Mouse (Mus musculus) ES-Bruce4 (cell line): ENCODE measurements around the gene Fam161b. TPM values are rescaled to one million over a fixed set of nuclear protein-coding genes. Genes with fewer than 3 reads are reported as not detected.

Experiments
- H3K27ac ChIP-seq: 2 replicates; pipeline ENCODE4 v1.5.1; 2012; ENCODE audit warnings: low read length, inconsistent platforms; ENCODE audit not compliant: insufficient read depth
- H3K27me3 ChIP-seq: 2 replicates; pipeline ENCODE4 v1.6.1; 2012; ENCODE audit warnings: mild to moderate bottlenecking, low read length, inconsistent platforms; ENCODE audit not compliant: control insufficient read depth, poor library complexity, insufficient read depth, severe bottlenecking
- H3K36me3 ChIP-seq: 2 replicates; pipeline ENCODE4 v1.6.1; 2012; ENCODE audit warnings: inconsistent platforms, mild to moderate bottlenecking, low read length, moderate library complexity; ENCODE audit not compliant: control insufficient read depth, poor library complexity, insufficient read depth, severe bottlenecking
- H3K4me1 ChIP-seq: one replicate; pipeline ENCODE4 v1.8.1; 2011; ENCODE audit warnings: low read length; ENCODE audit not compliant: control insufficient read depth, insufficient read depth
- H3K4me3 ChIP-seq: 2 replicates; pipeline ENCODE4 v1.5.1; 2011; ENCODE audit warnings: low read depth, mild to moderate bottlenecking, low read length
- H3K9ac ChIP-seq: 2 replicates; pipeline ENCODE4 v1.6.1; 2012; ENCODE audit warnings: low read depth, mild to moderate bottlenecking, inconsistent platforms; ENCODE audit not compliant: poor library complexity, severe bottlenecking
- H3K9me3 ChIP-seq: replicated peaks from 2 replicates; pipeline ENCODE4 v1.6.1; 2012; ENCODE audit warnings: mild to moderate bottlenecking, low read length, inconsistent platforms; ENCODE audit not compliant: control insufficient read depth, poor library complexity, insufficient read depth, severe bottlenecking
- CTCF ChIP-seq: IDR thresholded peaks from one replicate; pipeline ENCODE4 v1.8.1; 2011; ENCODE audit warnings: low read depth, low read length
- EP300 ChIP-seq: IDR thresholded peaks from 2 replicates; pipeline ENCODE4 v1.6.1; 2011; ENCODE audit warnings: low read depth, low read length; ENCODE audit not compliant: insufficient read depth
- POLR2A ChIP-seq: IDR thresholded peaks from one replicate; pipeline ENCODE4 v1.8.1; 2011; ENCODE audit warnings: low read length; ENCODE audit not compliant: insufficient read depth
- polyA plus RNA-seq: library from polyadenylated mRNA; stranded (reverse); fragments of >200 nt; gene quantifications from 2 replicates; pipeline ENCODE4 v1.2.4, GENCODE M21; 2011; ENCODE audit warnings: low read depth; ENCODE audit not compliant: missing spikeins, insufficient read depth, insufficient read length

Gene Fam161b
- polyA plus RNA-seq, 1 experiment, result 1.4 TPM

- peaks cover 18% of the 10 kb centered on the region for H3K36me3 ChIP-seq
- no peaks in the 10 kb centered on the region for H3K4me1 ChIP-seq
- no peak overlapping the region for H3K4me3 ChIP-seq
- H3K9ac ChIP-seq, result no peak overlapping the region
- H3K27me3 ChIP-seq, result no peaks in the 10 kb centered on the region
- TF ChIP-seq CTCF (no peak), POLR2A (no peak), EP300 (no peak)
- H3K9me3 ChIP-seq, result no peaks in the 10 kb centered on the region
- H3K27ac ChIP-seq, result no peak overlapping the region
Observed at GRCm38 (mm10) chr12:84327111-84327512, 34.5 kb downstream of the Fam161b start.

- Histone ChIP-seq H3K4me3 (peak within 1 kb of the TSS; percentile 74), H3K9me3 (no peaks in the 10 kb centered on the region), H3K9ac (peak within 1 kb of the TSS; percentile 82), H3K27me3 (no peaks in the 10 kb centered on the region), H3K27ac (no peak within 1 kb of the TSS), H3K4me1 (no peaks in the 10 kb centered on the region), H3K36me3 (no peaks in the 10 kb centered on the region)
- TF ChIP-seq CTCF (no peak), POLR2A (peak; percentile 60), EP300 (0 out of 2 replicates have a peak, but pooled peaks have one; percentile 43)
Observed at GRCm38 (mm10) chr12:84316721-84317621, 44.7 kb downstream of the Fam161b start, which contains the start of gene Zfp410. Gene Zfp410, plus strand, starts transcription at chr12:84316852.

- Histone ChIP-seq H3K9ac (peak overlapping the region; percentile 82), H3K9me3 (no peaks in the 10 kb centered on the region), H3K27me3 (no peaks in the 10 kb centered on the region), H3K36me3 (no peaks in the 10 kb centered on the region), H3K4me1 (no peaks in the 10 kb centered on the region), H3K27ac (no peak overlapping the region), H3K4me3 (no peak overlapping the region)
- TF ChIP-seq CTCF (no peak), POLR2A (no peak), EP300 (no peak)
Observed at GRCm38 (mm10) chr12:84316006-84316405, 45.6 kb downstream of the Fam161b start.

- Histone ChIP-seq H3K4me1 (no peaks in the 10 kb centered on the region), H3K27ac (no peak overlapping the region), H3K27me3 (no peaks in the 10 kb centered on the region), H3K4me3 (no peak overlapping the region), H3K9me3 (no peaks in the 10 kb centered on the region), H3K36me3 (no peaks in the 10 kb centered on the region), H3K9ac (no peak overlapping the region)
- TF ChIP-seq CTCF (no peak), POLR2A (no peak), EP300 (no peak)
Observed at GRCm38 (mm10) chr12:84311306-84311705, 50.3 kb downstream of the Fam161b start.

- Histone ChIP-seq H3K36me3 (peaks cover 3% of the 10 kb centered on the region; the same call in 1 of the 2 replicates), H3K27me3 (no peaks in the 10 kb centered on the region), H3K9me3 (no peaks in the 10 kb centered on the region), H3K4me1 (no peaks in the 10 kb centered on the region), H3K27ac (no peak overlapping the region), H3K9ac (no peak overlapping the region), H3K4me3 (no peak overlapping the region)
- TF ChIP-seq EP300, result no peak
- TF ChIP-seq POLR2A, result no peak
- no peak for TF ChIP-seq CTCF
Observed at GRCm38 (mm10) chr12:84304554-84304953, 57.1 kb downstream of the Fam161b start.

- H3K9me3 ChIP-seq, result no peaks in the 10 kb centered on the region
- no peak overlapping the region for H3K27ac ChIP-seq
- H3K9ac ChIP-seq, result no peak overlapping the region
- H3K36me3 ChIP-seq, result peaks cover 3% of the 10 kb centered on the region; the same call in 1 of the 2 replicates
- H3K4me3 ChIP-seq, result no peak overlapping the region
- TF ChIP-seq EP300, result no peak
- H3K4me1 ChIP-seq, result no peaks in the 10 kb centered on the region
- no peaks in the 10 kb centered on the region for H3K27me3 ChIP-seq
Observed at GRCm38 (mm10) chr12:84304101-84304500, 57.5 kb downstream of the Fam161b start.
